Mouse (Mus musculus) liver, embryonic 14.5 days (tissue): Measurements from ENCODE around the gene Klhl29.

ENCODE experiments used
- CTCF ChIP-seq: IDR thresholded peaks from 2 replicates; pipeline ENCODE4 v1.5.1; 2016; ENCODE audit warnings: antibody characterized with exemption, low read depth, control low read depth
- EP300 ChIP-seq: IDR thresholded peaks from 2 replicates; pipeline ENCODE4 v1.6.1; 2016; ENCODE audit warnings: antibody characterized with exemption, low read depth

- TF ChIP-seq EP300 (no peak), CTCF (no peak)
These were observed 49.8 kb upstream of the Klhl29 start for GRCm38 (mm10) chr12:5425276-5425675.
